Mouse (Mus musculus) brain, embryonic 14.5 days (tissue): ENCODE measurements at regions not wholly inside any gene's neighbourhood (a gene's known extent, or its start where the extent isn't known, plus 50 kb on each side); places are given as distances from the start of the nearest gene placed in this dataset.

Experiments
- CTCF ChIP-seq: fragments of 200-500 bp; IDR thresholded peaks from 2 replicates; pipeline ENCODE4 v1.5.1; 2012; ENCODE audit warnings: inconsistent platforms, mild to moderate bottlenecking, moderate library complexity, borderline replicate concordance; ENCODE audit not compliant: insufficient read depth, insufficient read length; ENCODE audit errors: extremely low read depth
- POLR2A ChIP-seq: fragments of 200-500 bp; IDR thresholded peaks from 2 replicates; pipeline ENCODE4 v1.6.1; 2012; ENCODE audit warnings: mild to moderate bottlenecking, inconsistent platforms, borderline replicate concordance; ENCODE audit not compliant: poor library complexity, insufficient read depth, insufficient read length, severe bottlenecking; ENCODE audit errors: extremely low read depth

DNA sequence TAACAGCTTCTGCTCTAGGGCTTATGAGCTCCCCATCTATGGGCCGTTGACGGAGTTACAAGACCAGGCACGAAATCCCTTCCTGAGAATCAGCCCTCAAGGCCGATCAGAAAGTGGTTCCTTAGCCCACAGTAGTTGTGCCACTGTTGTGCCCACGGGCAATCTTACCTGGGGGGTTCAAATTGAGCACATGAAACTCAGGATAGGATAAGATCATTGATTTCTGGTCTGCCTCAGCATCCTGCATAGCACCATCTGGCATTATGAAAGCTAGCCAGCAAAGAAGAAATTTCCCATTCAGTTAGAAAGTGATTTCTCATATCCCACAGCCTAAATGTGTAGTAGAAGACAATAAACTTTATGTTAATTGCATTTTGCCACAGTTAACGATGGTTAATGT is 379.6 kb upstream of the Npvf start:
- TF ChIP-seq CTCF = no peak
- TF ChIP-seq POLR2A = no peak
